Mouse (Mus musculus): ENCODE results near the gene Rnf123.

DNA sequence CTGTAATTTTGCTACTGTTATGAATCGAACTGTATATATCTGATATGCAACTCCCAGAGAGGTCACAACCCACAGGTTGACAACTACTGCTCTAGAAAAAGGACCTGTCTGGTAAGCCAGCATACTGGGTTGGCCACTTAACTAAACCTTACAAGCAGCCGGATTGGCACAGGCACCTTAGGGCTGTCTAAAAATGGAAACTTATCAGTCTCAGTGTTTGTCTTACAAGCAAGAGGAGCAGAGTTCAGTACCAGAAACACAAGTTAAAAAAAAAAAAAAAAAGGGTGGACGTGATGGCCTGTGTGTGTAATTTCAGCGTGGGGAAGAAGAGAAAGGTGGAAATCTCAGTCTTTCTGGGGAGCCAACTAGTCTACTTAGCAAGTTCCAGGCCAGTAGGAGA is 11.3 kb downstream of the Rnf123 start:
- TF ChIP-seq EP300 (IDR thresholded peaks at IDR 0.05; ENCODE audit: low read depth) (no peak), CTCF (IDR thresholded peaks at IDR 0.05; ENCODE audit: low read depth) (no peak)

Measured in liver, postnatal 0 days (tissue).